In the genomic region with DNA sequence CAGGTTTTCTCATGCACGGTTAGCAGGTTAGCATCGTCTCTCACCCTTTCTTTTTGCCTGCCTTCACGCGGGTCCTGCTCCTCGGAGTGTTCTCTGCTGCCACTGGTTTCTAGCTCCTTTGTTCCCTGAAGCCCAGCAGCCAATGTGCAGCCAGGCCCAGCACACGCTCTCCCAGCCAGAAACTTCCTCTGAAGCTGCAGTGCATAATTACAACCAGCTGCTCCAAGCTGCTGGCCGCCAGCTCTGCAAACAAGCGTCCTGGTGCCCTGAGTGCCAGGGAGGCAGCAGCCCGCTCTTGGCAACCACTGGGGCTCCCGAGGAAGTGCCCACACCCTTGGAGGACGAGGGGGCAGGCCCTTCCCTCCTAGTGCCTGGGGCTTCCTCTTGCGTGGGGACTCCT, we compare ENCODE assay signal across 8 mouse cellular contexts.
A peak's percentile ranks its signal among the peaks of the same experiment; 100 is the strongest.
DNase-seq lines count a peak whose midpoint lies in the region; ATAC-seq and TF ChIP-seq lines count a peak whose summit lies in the region.
"Had no signal": no experiment of that assay in that cellular context is flagged by ENCODE, and none has a peak within 500 bp of the region (broad histone marks: within the 10 kb centered on the region; RNA-seq: fewer than 3 reads in every experiment).

No protein-coding gene starts in this region.

- no peak for TF ChIP-seq CTCF in bone marrow, adult 2 months (IDR thresholded peaks at IDR 0.05; ENCODE audit: control insufficient read depth, insufficient read depth, low read length)

- H3K27me3 ChIP-seq in embryonic facial prominence, embryonic 10.5 days (replicated peaks; ENCODE audit: low read depth, poor library complexity, severe bottlenecking): no peaks in the 10 kb centered on the region
- H3K27me3 ChIP-seq in intestine, embryonic 16.5 days (replicated peaks; ENCODE audit: control insufficient read depth, insufficient read depth, low read length): no peaks in the 10 kb centered on the region
- no peaks in the 10 kb centered on the region for H3K27me3 ChIP-seq in midbrain, embryonic 10.5 days (ENCODE audit: low read depth, poor library complexity, severe bottlenecking)
- no peaks in the 10 kb centered on the region for H3K27me3 ChIP-seq in splenic B cell, adult 2 months (ENCODE audit: control insufficient read depth, insufficient read depth, low read length, poor library complexity, severe bottlenecking)

- H3K9me3 ChIP-seq in embryonic facial prominence, embryonic 10.5 days: no peaks in the 10 kb centered on the region
- no peaks in the 10 kb centered on the region for H3K9me3 ChIP-seq in intestine, embryonic 16.5 days (ENCODE audit: control insufficient read depth, low read length)
- H3K9me3 ChIP-seq in midbrain, embryonic 10.5 days (replicated peaks): no peaks in the 10 kb centered on the region

- no peaks in the 10 kb centered on the region; the same call in 1 of the 2 replicates for H3K4me1 ChIP-seq in bone marrow, adult 2 months (ENCODE audit: control insufficient read depth, insufficient read depth, low read length)
- H3K4me1 ChIP-seq in embryonic facial prominence, embryonic 10.5 days: peaks cover 36% of the 10 kb centered on the region
- H3K4me1 ChIP-seq in intestine, embryonic 16.5 days (ENCODE audit: control insufficient read depth, insufficient read depth, low read length): peaks cover 25% of the 10 kb centered on the region
- H3K4me1 ChIP-seq in midbrain, embryonic 10.5 days: peaks cover 60% of the 10 kb centered on the region

- H3K36me3 ChIP-seq in embryonic facial prominence, embryonic 10.5 days (replicated peaks): no peaks in the 10 kb centered on the region
- no peaks in the 10 kb centered on the region for H3K36me3 ChIP-seq in intestine, embryonic 16.5 days (ENCODE audit: control insufficient read depth, insufficient read depth, low read length)
- no peaks in the 10 kb centered on the region for H3K36me3 ChIP-seq in midbrain, embryonic 10.5 days
- no peaks in the 10 kb centered on the region; the same call in 1 of the 2 replicates for H3K36me3 ChIP-seq in splenic B cell, adult 2 months (ENCODE audit: control insufficient read depth, insufficient read depth, low read length, poor library complexity, severe bottlenecking)

- 0 out of 2 replicates have a peak, but pooled peaks have one; percentile 21 for TF ChIP-seq POLR2A in bone marrow, adult 2 months (IDR thresholded peaks at IDR 0.05; ENCODE audit: borderline replicate concordance, control insufficient read depth, low read depth, low read length)

- H3K9ac ChIP-seq in intestine, embryonic 16.5 days (ENCODE audit: low read depth, low read length): peak overlapping the region; percentile 50

- 2% methylated on average over 12 of the region's 12 CpGs for WGBS in bone marrow, adult 2 months
- 2% methylated on average over 12 of the region's 12 CpGs for WGBS in embryonic facial prominence, embryonic 10.5 days
- WGBS in intestine, embryonic 16.5 days: 10% methylated on average over 12 of the region's 12 CpGs
- WGBS in midbrain, embryonic 10.5 days: 2% methylated on average over 12 of the region's 12 CpGs

- peak; percentile 82 for ATAC-seq in intestine, embryonic 16.5 days

- H3K27ac ChIP-seq in bone marrow, adult 2 months (ENCODE audit: control insufficient read depth, insufficient read depth, low read depth, low read length, poor library complexity): no peak overlapping the region
- H3K27ac ChIP-seq in embryonic facial prominence, embryonic 10.5 days (replicated peaks): peak overlapping the region; percentile 94
- peak overlapping the region; percentile 87 for H3K27ac ChIP-seq in intestine, embryonic 16.5 days (ENCODE audit: low read length)
- H3K27ac ChIP-seq in midbrain, embryonic 10.5 days (replicated peaks): peak overlapping the region; percentile 93

- peak; percentile 89 for DNase-seq in embryonic facial prominence, embryonic 10.5 days (ENCODE audit: low spot score)
- DNase-seq in heart, adult 11 months: peak; percentile 98
- peak; percentile 49 to 52 for DNase-seq in left cerebral cortex, postnatal 36 days (ENCODE audit: low spot score in 2 of 2)
- DNase-seq in midbrain, embryonic 10.5 days (ENCODE audit: low spot score): peak; percentile 83
- DNase-seq in splenic B cell, adult 2 months (ENCODE audit: low read depth, low spot score): peak; percentile 25

- intact Hi-C loops in left cerebral cortex, postnatal 36 days (cut with DNase I): loop anchor here (5.0 kb wide), 1 partner anchor 37 kb away; no protein-coding TSS in a partner anchor

- H3K4me2 ChIP-seq in intestine, embryonic 16.5 days (ENCODE audit: low read depth, low read length): peak overlapping the region; percentile 13; the same call in 1 of the 2 replicates

- no peak overlapping the region for H3K4me3 ChIP-seq in bone marrow, adult 2 months (replicated peaks; ENCODE audit: control insufficient read depth, low read depth, low read length)
- H3K4me3 ChIP-seq in embryonic facial prominence, embryonic 10.5 days: peak overlapping the region; percentile 45
- H3K4me3 ChIP-seq in intestine, embryonic 16.5 days (ENCODE audit: low read length): no peak overlapping the region
- peak overlapping the region; percentile 35; the same call in 1 of the 2 replicates for H3K4me3 ChIP-seq in midbrain, embryonic 10.5 days
- H3K4me3 ChIP-seq: erythroblast, embryonic 14.5 days had no signal

Comparison
In these comparisons a context has a peak if more than half of its experiments do, and no peak if none do; other contexts are left out.
1. H3K4me3 ChIP-seq: peak in embryonic facial prominence, embryonic 10.5 days (single experiment) and midbrain, embryonic 10.5 days (single experiment); none in bone marrow, adult 2 months (single experiment) and intestine, embryonic 16.5 days (single experiment).
2. DNase-seq: peak in every context shown above with its lines; median percentile 98 in heart, adult 11 months; 89 in embryonic facial prominence, embryonic 10.5 days; 83 in midbrain, embryonic 10.5 days; 50 in left cerebral cortex, postnatal 36 days; 25 in splenic B cell, adult 2 months.